Mouse (Mus musculus): ENCODE data around the gene Hras. TPM values are rescaled to one million over a fixed set of nuclear protein-coding genes. Genes with fewer than 3 reads are reported as not detected.
A peak's percentile ranks its signal among the peaks of the same experiment; 100 is the strongest.

Hras gene
- total and polyA plus RNA-seq, 3 experiments = 149 to 183 TPM; not detected in 1

GRCm38 (mm10) chr7:141146043-141146595, 47.7 kb downstream of the Hras start:
- DNase-seq (ENCODE audit: low read depth, low spot score) = peak; percentile 55
- Histone ChIP-seq H3K4me3 (ENCODE audit: control insufficient read depth in 1 of 2, insufficient read depth in 1 of 2, low read depth in 2 of 2, low read length in 2 of 2) (no peak overlapping the region), H3K9ac (ENCODE audit: control insufficient read depth, low read depth, low read length, poor library complexity, severe bottlenecking) (no peak overlapping the region), H3K79me2 (ENCODE audit: control insufficient read depth, insufficient read depth, low read length, poor library complexity) (no peaks in the 10 kb centered on the region), H3K27ac (ENCODE audit: control insufficient read depth, low read depth, low read length) (no peak overlapping the region), H3K4me1 (ENCODE audit: control insufficient read depth in 1 of 2, insufficient read depth in 2 of 2, low read length in 2 of 2) (peaks cover 32 to 38% of the 10 kb centered on the region in 2 experiments), H3K27me3 (ENCODE audit: control insufficient read depth in 1 of 2, insufficient read depth in 2 of 2, low read length in 2 of 2) (no peaks in the 10 kb centered on the region), H3K9me3 (replicated peaks; ENCODE audit: insufficient read depth, low read length) (no peaks in the 10 kb centered on the region), H3K36me3 (ENCODE audit: control insufficient read depth in 1 of 2, insufficient read depth in 2 of 2, low read length in 2 of 2) (peaks cover 3 to 24% of the 10 kb centered on the region in 2 experiments)
- TF ChIP-seq ZKSCAN1 (IDR thresholded peaks at IDR 0.05; ENCODE audit: low read depth, low read length) (no peak), CHD1 (IDR thresholded peaks at IDR 0.05; ENCODE audit: low read depth, low read length) (no peak), ZNF384 (IDR thresholded peaks at IDR 0.05; ENCODE audit: low read depth, low read length) (peak; percentile 63), ZMIZ1 (IDR thresholded peaks at IDR 0.05; ENCODE audit: low read depth, low read length) (no peak), SIN3A (IDR thresholded peaks at IDR 0.05; ENCODE audit: low read length) (0 out of 2 replicates have a peak, but pooled peaks have one; percentile 35), USF1 (IDR thresholded peaks at IDR 0.05; ENCODE audit: low read depth, low read length) (peak; percentile 52), SMC3 (IDR thresholded peaks at IDR 0.05; ENCODE audit: low read depth, low read length) (no peak), ETS1 (IDR thresholded peaks at IDR 0.05; ENCODE audit: low read depth, low read length) (peak; percentile 75), MYB (IDR thresholded peaks at IDR 0.05; ENCODE audit: low read depth, low read length) (no peak), TAL1 (IDR thresholded peaks at IDR 0.05; ENCODE audit: low read length) (no peak), HCFC1 (IDR thresholded peaks at IDR 0.05; ENCODE audit: low read depth, low read length) (no peak), MXI1 (IDR thresholded peaks at IDR 0.05; ENCODE audit: low read depth, low read length) (0 out of 2 replicates have a peak, but pooled peaks have one; percentile 17), CTCF (IDR thresholded peaks at IDR 0.05 in 2 of 3, conservative IDR thresholded peaks at IDR 0.05 in 1 of 3; ENCODE audit: control insufficient read depth in 1 of 3, insufficient read depth in 1 of 3, low read depth in 2 of 3, low read length in 3 of 3, poor library complexity in 1 of 3, severe bottlenecking in 1 of 3) (no peak), NELFE (IDR thresholded peaks at IDR 0.05; ENCODE audit: low read depth, low read length) (no peak), TCF12 (IDR thresholded peaks at IDR 0.05; ENCODE audit: low read depth, low read length) (0 out of 2 replicates have a peak, but pooled peaks have one; percentile 12)

GRCm38 (mm10) chr7:141145403-141145802, 48.4 kb downstream of the Hras start:
- TF ChIP-seq SIN3A (IDR thresholded peaks at IDR 0.05; ENCODE audit: low read length) (no peak), USF1 (IDR thresholded peaks at IDR 0.05; ENCODE audit: low read depth, low read length) (no peak), CTCF (IDR thresholded peaks at IDR 0.05 in 2 of 3, conservative IDR thresholded peaks at IDR 0.05 in 1 of 3; ENCODE audit: control insufficient read depth in 1 of 3, insufficient read depth in 1 of 3, low read depth in 2 of 3, low read length in 3 of 3, poor library complexity in 1 of 3, severe bottlenecking in 1 of 3) (no peak), MYB (IDR thresholded peaks at IDR 0.05; ENCODE audit: low read depth, low read length) (no peak), TAL1 (IDR thresholded peaks at IDR 0.05; ENCODE audit: low read length) (no peak), ETS1 (IDR thresholded peaks at IDR 0.05; ENCODE audit: low read depth, low read length) (no peak), USF2 (IDR thresholded peaks at IDR 0.05; ENCODE audit: borderline replicate concordance in 1 of 2, insufficient read depth in 1 of 2, low read depth in 1 of 2, low read length in 2 of 2) (no peak), ZC3H11A (IDR thresholded peaks at IDR 0.05; ENCODE audit: low read depth, low read length) (no peak), RAD21 (IDR thresholded peaks at IDR 0.05; ENCODE audit: low read depth, low read length) (no peak), HCFC1 (IDR thresholded peaks at IDR 0.05; ENCODE audit: low read depth, low read length) (no peak), TBP (IDR thresholded peaks at IDR 0.05; ENCODE audit: low read depth, low read length) (no peak), POLR2AphosphoS2 (IDR thresholded peaks at IDR 0.05; ENCODE audit: low read length) (no peak), ZKSCAN1 (IDR thresholded peaks at IDR 0.05; ENCODE audit: low read depth, low read length) (no peak), E2F4 (IDR thresholded peaks at IDR 0.05; ENCODE audit: borderline replicate concordance, low read depth, low read length) (no peak), MXI1 (IDR thresholded peaks at IDR 0.05; ENCODE audit: low read depth, low read length) (no peak)
- peaks cover 3 to 27% of the 10 kb centered on the region in 2 experiments for H3K36me3 ChIP-seq (ENCODE audit: control insufficient read depth in 1 of 2, insufficient read depth in 2 of 2, low read length in 2 of 2)
- H3K27ac ChIP-seq (ENCODE audit: control insufficient read depth, low read depth, low read length) = no peak overlapping the region
- peaks cover 35 to 42% of the 10 kb centered on the region in 2 experiments for H3K4me1 ChIP-seq (ENCODE audit: control insufficient read depth in 1 of 2, insufficient read depth in 2 of 2, low read length in 2 of 2)
- no peaks in the 10 kb centered on the region for H3K79me2 ChIP-seq (ENCODE audit: control insufficient read depth, insufficient read depth, low read length, poor library complexity)
- H3K9ac ChIP-seq (ENCODE audit: control insufficient read depth, low read depth, low read length, poor library complexity, severe bottlenecking) = no peak overlapping the region
- no peaks in the 10 kb centered on the region for H3K9me3 ChIP-seq (replicated peaks; ENCODE audit: insufficient read depth, low read length)
- no peaks in the 10 kb centered on the region for H3K27me3 ChIP-seq (ENCODE audit: control insufficient read depth in 1 of 2, insufficient read depth in 2 of 2, low read length in 2 of 2)
- H3K4me3 ChIP-seq (ENCODE audit: control insufficient read depth in 1 of 2, insufficient read depth in 1 of 2, low read depth in 2 of 2, low read length in 2 of 2) = no peak overlapping the region
- DNase-seq (ENCODE audit: low read depth, low spot score) = no peak

Measured in MEL (cell line).